Mouse (Mus musculus): Measurements from ENCODE around the gene Tmtc2.

- TF ChIP-seq CTCF (IDR thresholded peaks at IDR 0.05; ENCODE audit: low read depth): no peak
- no peak for TF ChIP-seq EP300 (optimal IDR thresholded peaks at IDR 0.05)
Observed at GRCm38 (mm10) chr10:105201491-105201890, 372.8 kb downstream of the Tmtc2 start.

All from stomach, postnatal 0 days (tissue).